Mouse (Mus musculus) embryonic fibroblast, embryonic 13.5 days (primary cell): Measurements from ENCODE around the gene Vps25.

ENCODE experiments used
- CTCF ChIP-seq: IDR thresholded peaks from 2 replicates; pipeline ENCODE4 v1.5.1; 2011; ENCODE audit warnings: mild to moderate bottlenecking, control low read depth, low read length, moderate library complexity, borderline replicate concordance; ENCODE audit not compliant: insufficient read depth
- POLR2A ChIP-seq: IDR thresholded peaks from 2 replicates; pipeline ENCODE4 v1.6.1; 2011; ENCODE audit warnings: low read depth, mild to moderate bottlenecking, control low read depth, low read length, moderate library complexity

DNA sequence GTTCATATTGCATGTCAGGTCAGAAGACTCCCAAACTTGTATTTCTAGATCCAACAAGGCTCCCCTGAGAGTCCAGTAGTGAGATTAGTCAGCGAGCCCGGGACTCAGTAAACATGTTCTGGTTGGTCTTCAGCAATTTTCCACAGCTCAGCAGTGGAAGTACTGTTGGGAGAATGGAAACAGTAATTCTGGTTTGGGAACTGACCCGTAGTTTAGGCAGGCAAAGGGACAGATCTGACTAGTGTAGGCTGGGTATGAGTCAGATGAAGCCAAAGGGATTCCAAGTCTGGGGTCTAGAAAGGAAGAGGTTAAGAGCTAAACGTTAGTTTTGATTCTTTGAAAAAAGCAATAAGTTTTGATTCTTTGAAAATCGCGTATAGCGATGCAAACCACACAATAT is 566 bp upstream of the Vps25 start:
- no peak for TF ChIP-seq CTCF
- peak; percentile 37; the same call in 1 of the 2 replicates for TF ChIP-seq POLR2A
